Mouse (Mus musculus) C2C12 (cell line): Measurements from ENCODE around the gene Prmt3.

ENCODE experiments used
- CTCF ChIP-seq: IDR thresholded peaks from one replicate; pipeline ENCODE4 v1.5.1; 2011; ENCODE audit not compliant: control insufficient read depth, insufficient read depth, insufficient read length
- MYOD1 ChIP-seq: IDR thresholded peaks from one replicate; pipeline ENCODE4 v1.6.1; 2011; ENCODE audit warnings: low read depth; ENCODE audit not compliant: control insufficient read depth, insufficient read length
- MYOG ChIP-seq: IDR thresholded peaks from one replicate; pipeline ENCODE4 v1.6.1; 2011; ENCODE audit not compliant: control insufficient read depth, insufficient read length; ENCODE audit errors: extremely low read depth
- USF1 ChIP-seq: IDR thresholded peaks from one replicate; pipeline ENCODE4 v1.6.1; 2011; ENCODE audit warnings: low read depth, mild to moderate bottlenecking, control low read depth, moderate library complexity

GRCm38 (mm10) chr7:49879998-49880707 is 102.0 kb downstream of the Prmt3 start:
- TF ChIP-seq USF1 (no peak), CTCF (no peak), MYOG (no peak), MYOD1 (no peak)
